Mouse (Mus musculus): ENCODE measurements around the gene Cyp26b1.

DNA sequence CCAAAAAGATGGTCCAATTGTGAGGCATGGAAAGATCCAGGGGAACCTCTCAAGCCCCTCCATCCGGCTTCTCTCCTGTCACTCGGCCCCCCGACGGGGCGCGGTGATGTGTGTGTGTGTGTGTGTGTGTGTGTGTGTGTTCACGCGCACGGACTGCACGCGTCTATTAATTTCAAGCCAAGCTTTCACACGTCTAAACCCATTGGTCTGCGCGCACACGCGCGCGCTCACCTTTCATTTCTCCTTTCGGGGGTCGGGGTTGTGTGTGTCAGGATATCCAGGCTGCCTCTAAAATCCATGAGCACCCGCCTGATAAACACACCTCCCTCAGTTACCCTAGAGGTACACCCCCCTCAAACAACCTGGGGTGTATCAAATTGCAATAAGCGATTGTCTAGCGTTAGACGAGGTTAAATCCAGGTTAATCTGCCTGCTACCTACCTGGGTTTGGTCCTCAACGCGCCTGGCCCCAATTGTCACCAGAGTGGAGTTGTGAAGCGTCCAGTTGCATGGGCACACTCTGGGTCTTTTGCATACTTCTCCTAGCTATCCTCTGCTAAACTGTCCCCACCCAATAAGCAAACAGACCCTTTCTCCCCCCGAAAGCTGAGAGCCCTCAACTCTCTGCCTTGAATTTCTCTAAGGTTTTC, 7.0 kb downstream of the Cyp26b1 start:
- no peak for TF ChIP-seq POLR2A (IDR thresholded peaks at IDR 0.05; ENCODE audit: borderline replicate concordance, insufficient read depth, low read length)
- no peak for TF ChIP-seq CTCF (IDR thresholded peaks at IDR 0.05; ENCODE audit: borderline replicate concordance, insufficient read depth, low read depth, low read length)

All from cerebellum, adult 2 months (tissue).